Mouse (Mus musculus): ENCODE results near the gene Zfp609. TPM values are rescaled to one million over a fixed set of nuclear protein-coding genes. Genes with fewer than 3 reads are reported as not detected.
"Not testable (repeated sequence)": the region's sequence is repeated elsewhere in the genome, so short reads cannot be mapped to it uniquely, and the experiment has no call there.

Gene Zfp609
- total RNA-seq, 4 experiments from 2014 or later = 21.6 to 25.1 (median 22.2) TPM

DNA sequence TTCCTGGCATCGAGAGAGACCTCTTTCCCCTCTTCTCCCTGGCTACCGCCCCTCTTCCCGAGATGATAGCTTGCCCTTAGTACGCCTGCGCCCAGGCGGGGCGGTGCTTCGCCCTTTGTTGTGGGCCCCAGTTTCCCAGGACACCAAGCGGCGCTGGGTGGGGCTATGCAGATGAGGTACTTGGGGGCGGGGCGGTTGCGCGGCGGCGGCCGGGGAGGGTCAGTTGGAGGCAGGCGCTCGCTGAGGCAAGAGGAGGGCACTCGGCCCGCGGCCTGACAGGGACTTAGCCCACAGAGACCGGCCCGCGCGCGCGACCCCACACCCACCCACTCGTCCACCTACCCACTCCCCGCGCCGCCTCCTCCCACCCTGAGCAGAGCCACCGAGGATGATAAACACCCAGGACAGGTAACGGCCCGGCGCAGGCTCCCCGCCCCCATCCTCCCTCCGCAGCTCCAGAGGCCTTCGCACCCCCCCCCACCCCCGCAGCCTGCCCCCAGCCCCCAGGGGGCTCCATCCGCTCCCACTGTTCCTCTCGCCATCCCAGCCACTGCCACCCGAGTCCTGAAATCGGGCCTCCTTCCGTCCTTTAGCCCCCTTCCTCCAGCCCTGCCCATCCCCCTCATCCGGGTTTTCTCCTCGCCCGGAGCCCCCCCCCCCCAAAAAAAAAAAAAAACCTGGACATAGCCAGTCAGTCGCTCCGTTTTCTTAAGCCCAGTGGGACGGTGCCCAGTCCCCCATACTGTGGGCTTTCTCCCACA lies 150.8 kb downstream of the Zfp609 start:
- DNase-seq (ENCODE audit: low spot score) = peak; percentile 96

DNA sequence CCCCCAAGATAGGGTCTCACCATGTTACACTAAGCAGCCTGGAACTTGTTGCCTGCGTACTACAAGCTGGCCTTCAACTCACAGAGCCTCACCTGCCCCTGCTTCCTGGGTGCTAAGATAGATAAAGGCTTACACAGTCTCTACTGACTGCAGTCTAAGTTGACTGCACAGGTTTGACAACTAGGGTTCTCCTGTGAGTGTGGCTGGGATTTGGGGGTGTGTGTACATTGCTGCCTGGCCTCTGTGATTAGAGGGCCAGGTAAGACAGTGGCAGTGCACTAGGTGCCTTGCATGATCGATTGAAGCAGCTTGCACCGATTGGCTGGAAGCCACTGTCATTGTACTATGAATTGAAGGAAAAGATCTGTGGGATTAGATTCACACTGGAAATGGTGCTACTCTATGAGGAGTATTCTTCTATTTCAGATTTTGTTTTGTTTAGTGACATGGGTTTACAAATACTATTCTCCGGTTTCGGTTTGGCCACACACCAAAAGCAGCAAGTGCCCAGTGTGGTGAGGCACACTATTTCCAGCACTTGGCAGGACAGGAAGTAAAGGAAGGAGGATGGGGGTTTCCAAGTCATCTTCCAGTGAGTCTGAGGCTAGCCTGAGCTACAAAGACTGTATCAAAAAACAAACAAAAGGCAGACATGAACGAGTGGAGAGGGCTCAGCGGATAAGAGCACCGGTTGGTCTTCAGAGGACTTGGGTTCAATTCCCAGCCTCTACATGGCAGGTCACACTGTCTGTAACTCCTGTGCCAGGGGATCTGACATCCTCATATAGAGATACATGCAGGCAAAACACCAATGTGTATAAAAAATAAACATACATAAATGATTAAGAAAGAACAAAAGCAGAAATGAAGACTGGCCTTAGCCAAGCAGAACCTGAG lies 151.7 kb downstream of the Zfp609 start:
- no peak for DNase-seq (ENCODE audit: low spot score)

- no peak for DNase-seq (ENCODE audit: low spot score)
Measured at GRCm38 (mm10) chr9:65672996-65673395, 154.4 kb downstream of the Zfp609 start.

- peak; percentile 83 for DNase-seq (ENCODE audit: low spot score)
Measured at GRCm38 (mm10) chr9:65671431-65671931, 155.9 kb downstream of the Zfp609 start.

DNA sequence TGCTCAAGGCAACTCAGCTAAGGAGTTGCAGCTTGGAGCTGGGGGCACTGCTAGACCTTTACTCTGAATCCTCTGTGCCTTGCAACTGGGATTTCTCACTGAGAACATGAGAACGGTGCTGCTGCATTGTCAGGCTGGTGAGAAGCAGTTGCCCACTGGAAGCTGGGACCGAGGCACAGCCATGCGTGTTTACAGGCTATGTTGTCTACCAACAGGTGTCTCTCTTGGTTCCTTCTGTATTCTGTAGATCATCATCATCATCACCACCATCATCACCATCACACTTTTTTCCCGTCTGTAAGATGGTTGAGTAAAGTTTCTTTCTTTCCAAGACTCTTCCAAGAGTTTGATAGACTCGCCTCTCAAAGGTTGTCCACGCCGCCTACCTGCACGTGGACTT lies 159.7 kb downstream of the Zfp609 start, which contains the start of gene Oaz2:
Gene Oaz2, plus strand, starts transcription at position 301 of the 400 bp plus-strand sequence.
- DNase-seq (ENCODE audit: low spot score) = no peak

- DNase-seq (ENCODE audit: low spot score) = peak; percentile 59
Measured at GRCm38 (mm10) chr9:65666042-65666441, 161.3 kb downstream of the Zfp609 start.

DNA sequence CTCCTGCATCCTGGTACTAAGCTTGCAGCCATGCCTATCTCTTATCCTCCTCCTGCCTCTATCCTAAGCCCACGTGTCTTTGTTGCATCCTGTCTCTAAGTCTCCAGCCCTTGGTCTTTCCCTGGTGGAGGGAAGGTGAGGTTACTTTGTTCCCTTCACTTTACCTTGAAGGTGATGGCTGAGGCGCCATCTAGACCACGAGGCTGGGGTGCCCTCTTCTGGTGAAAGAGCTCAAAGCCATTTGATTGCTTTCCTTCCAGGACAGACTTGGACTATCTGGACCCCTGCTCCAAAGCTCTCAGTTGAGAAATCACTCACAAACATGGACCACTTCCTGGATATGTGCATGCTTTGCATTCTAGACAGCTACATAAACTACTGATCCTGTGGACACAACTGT lies 163.2 kb downstream of the Zfp609 start:
- DNase-seq (ENCODE audit: low spot score) = peak; percentile 65

GRCm38 (mm10) chr9:65661493-65661892 lies 165.9 kb downstream of the Zfp609 start:
- no peak for DNase-seq (ENCODE audit: low spot score)

DNA sequence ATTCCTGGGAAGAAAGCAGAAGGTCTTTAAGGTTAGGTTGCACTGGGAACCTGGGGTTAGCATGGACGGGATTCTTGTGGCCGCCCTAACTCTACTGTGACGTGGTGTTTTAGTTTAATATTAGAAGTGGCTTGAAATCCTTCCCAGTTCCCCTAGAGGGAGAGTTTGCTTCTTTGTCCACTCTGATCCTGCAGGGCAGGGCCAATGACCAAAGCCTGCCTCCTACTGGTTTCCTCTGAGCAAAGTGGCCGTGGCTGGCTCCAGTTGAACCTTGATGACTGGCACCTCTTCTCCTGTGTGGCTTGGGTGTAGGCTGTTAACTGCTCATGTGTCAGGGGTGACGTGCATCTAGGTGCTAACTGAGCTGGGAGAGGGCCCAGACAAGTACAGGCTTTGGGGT lies 166.3 kb downstream of the Zfp609 start:
- DNase-seq (ENCODE audit: low spot score) = no peak

DNA sequence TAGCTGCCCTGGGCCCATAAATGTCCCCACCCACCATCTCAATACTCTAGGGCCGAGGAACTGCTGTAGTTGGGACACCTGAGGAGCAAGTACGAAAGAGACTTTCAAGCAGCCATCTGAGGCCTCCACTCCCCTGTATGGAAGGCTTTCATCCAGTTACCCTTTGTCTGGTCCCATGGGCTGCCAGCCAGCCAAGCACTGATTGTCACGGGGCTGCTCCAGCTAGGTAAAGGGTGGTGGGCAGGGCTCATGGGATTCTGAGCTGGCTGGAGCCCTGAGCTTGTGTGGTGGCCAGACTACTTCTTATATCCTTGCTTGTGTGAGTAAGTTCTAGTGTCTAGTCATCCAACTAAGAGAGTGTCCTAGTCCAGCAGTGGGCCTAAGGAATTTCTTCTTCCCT lies 170.1 kb downstream of the Zfp609 start:
- DNase-seq (ENCODE audit: low spot score) = no peak

- no peak for DNase-seq (ENCODE audit: low spot score)
Measured at GRCm38 (mm10) chr9:65655540-65655939, 171.8 kb downstream of the Zfp609 start.

- DNase-seq (ENCODE audit: low spot score) = no peak
Measured at GRCm38 (mm10) chr9:65654700-65655237, 172.6 kb downstream of the Zfp609 start.

GRCm38 (mm10) chr9:65653741-65654140 lies 173.6 kb downstream of the Zfp609 start:
- no peak for DNase-seq (ENCODE audit: low spot score)

DNA sequence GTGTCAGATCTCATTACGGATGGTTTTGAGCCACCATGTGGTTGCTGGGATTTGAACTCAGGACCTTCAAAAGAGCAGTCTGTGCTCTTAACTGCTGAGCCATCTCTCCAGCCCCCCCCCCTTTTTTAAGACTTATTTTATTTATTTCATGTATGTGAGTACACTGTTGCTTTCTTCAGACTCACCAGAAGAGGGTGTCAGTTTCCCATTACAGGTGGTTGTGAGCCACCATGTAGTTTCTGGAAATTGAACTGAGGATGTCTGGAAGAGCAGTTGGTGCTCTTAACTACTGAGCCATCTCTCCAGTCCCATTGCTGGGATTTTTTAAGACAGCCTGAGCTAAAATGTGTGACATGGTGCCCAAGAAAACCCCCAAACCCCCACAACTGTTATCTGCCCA lies 175.4 kb downstream of the Zfp609 start:
- DNase-seq (ENCODE audit: low spot score) = not testable (repeated sequence)

DNA sequence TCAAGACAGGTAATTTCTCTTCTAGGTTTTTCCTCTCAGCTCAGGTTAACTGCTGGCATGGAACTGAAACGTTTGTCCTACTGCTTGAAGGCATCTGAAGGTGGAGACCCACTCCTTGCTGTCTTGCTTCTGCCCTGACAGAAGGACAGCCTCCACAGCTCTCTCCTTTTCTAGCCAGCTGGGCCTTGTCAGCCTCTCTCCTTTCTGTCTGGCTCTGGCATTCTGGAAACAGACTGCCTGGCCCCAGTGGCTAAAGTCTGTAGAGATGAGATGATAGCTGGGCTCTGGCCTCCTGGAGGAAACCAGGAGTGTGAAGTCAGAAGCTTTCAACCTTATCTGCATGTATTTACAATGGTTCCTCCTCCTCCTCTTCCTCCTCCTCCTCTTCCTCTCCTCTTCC lies 177.4 kb downstream of the Zfp609 start:
- DNase-seq (ENCODE audit: low spot score) = no peak

DNA sequence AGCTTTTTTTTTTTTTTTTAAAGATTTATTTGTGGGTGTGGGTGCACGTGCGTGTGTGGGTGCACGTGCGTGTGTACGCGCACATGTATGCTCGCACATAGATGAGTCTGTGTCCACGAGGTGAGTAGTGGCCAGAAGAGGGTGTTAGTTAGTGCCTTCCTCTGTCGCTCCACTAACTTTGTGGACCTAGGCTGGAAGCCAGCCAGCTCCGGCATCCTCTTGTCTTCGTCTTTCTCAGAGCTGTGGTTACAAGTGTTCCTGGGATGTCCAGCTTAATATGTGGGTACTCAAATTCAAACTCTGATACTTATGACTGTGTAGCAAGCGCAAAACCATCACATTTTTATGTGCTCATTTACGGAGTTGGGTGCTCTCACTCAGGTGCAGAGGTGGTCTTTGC lies 178.6 kb downstream of the Zfp609 start:
- DNase-seq (ENCODE audit: low spot score) = no peak

GRCm38 (mm10) chr9:65646782-65647181 lies 180.6 kb downstream of the Zfp609 start:
- DNase-seq (ENCODE audit: low spot score) = no peak

DNA sequence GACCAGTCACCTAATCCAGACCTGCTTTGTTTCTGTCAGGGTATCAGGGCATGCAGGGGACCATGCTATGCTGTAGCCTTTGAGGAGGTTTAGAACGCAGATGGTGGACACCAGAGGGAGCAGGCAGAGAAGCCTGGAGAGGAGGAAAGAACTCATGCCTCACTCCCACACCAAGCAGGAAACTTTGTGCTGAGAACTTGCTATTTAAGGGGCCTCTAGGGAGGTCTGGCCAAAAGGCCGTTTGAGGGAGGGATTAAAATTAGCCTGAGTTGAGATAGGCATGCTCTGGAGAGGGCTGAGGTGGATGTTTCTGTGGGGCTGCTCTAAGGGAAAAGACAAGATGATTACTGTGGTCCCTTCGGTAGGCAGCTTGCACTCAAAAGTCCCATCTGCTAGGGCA lies 181.4 kb downstream of the Zfp609 start:
- no peak for DNase-seq (ENCODE audit: low spot score)

GRCm38 (mm10) chr9:65644960-65645359 lies 182.4 kb downstream of the Zfp609 start:
- DNase-seq (ENCODE audit: low spot score) = no peak

GRCm38 (mm10) chr9:65642546-65642945 lies 184.8 kb downstream of the Zfp609 start:
- DNase-seq (ENCODE audit: low spot score) = no peak
